Mouse (Mus musculus): ENCODE data around the gene Trpc5. TPM values are rescaled to one million over a fixed set of nuclear protein-coding genes. Genes with fewer than 3 reads are reported as not detected.

Trpc5 gene
- total RNA-seq, 2 experiments from 2014 or later: not detected

DNA sequence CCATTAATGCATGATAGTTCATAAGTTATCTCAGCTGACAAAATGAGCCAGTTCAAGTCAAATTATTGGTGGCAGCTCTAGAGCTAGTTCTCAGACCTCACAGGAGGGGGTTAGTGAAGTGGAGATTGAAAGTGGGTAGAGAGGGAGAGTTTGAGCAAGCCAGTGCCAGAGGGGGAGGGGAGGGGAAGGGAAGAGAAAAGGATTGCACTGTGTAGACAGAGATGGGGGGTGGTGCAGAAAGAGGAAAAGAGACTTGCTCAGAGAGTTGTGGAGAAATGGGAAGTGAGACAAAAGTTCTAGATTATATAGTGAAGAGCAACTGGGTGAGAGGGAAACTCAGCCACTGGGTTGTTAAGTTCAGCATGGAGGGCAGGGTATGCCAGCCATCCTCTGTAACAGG is 349.6 kb downstream of the Trpc5 start:
- intact Hi-C loops (cut with DNase I): no loop called here
- DNase-seq: no peak

DNA sequence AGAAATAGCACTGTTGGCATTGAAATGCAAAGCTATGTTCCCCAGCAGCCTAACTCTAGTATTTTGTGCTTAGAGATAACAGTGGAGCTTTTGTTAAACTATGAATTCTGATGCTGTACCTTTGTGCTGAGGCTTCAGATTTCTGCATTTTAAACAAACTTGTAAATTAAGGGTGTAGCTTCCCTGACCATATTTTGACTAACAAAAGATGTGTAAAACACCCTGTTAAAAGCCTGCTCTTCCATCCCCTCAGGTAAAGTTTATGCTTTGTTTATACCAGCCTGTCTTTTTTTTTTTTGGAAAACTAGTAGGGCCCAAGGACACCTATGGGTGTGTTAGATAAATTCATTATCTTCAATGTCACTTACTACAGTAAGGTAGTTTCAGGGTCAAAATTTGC is 350.0 kb downstream of the Trpc5 start:
- intact Hi-C loops (cut with DNase I): no loop called here
- no peak for DNase-seq

GRCm38 (mm10) chrX:144335332-144336015 is 352.5 kb downstream of the Trpc5 start:
- intact Hi-C loops (cut with DNase I): no loop called here
- DNase-seq: no peak

Other genes with a start within 250 kb of the Trpc5 start
- gene Trpc5os, start 231.6 kb downstream of the Trpc5 start, total RNA-seq (2021): not detected
- not detected for gene Rtl4, start 727 bp upstream of the Trpc5 start, total RNA-seq (2021)

Measured in heart, postnatal 36 days (tissue).